Mouse (Mus musculus) midbrain, embryonic 11.5 days (tissue): ENCODE data around the gene Ulk4. TPM values are rescaled to one million over a fixed set of nuclear protein-coding genes. Genes with fewer than 3 reads are reported as not detected.
"Not testable (repeated sequence)": the region's sequence is repeated elsewhere in the genome, so short reads cannot be mapped to it uniquely, and the experiment has no call there.

Experiments used
- ATAC-seq: fragments of 200-750 bp; cut with Nextera tagmentation; 2 replicates; pipeline ENCODE4 v1.8.0; 2017; ENCODE audit warnings: moderate TSS enrichment, moderate library complexity; ENCODE audit not compliant: low FRiP score
- DNase-seq: peaks from one replicate; pipeline ENCODE4 v3.0.0; 2015; ENCODE audit warnings: low spot score; ENCODE audit errors: missing footprints
- H3K27ac ChIP-seq: fragments of 300-500 bp; sonication (generic); 2 replicates; pipeline ENCODE4 v1.5.1; 2014; ENCODE audit warnings: low read depth, low read length
- H3K27me3 ChIP-seq: fragments of 300-500 bp; sonication (generic); 2 replicates; pipeline ENCODE4 v1.6.1; 2014; ENCODE audit warnings: mild to moderate bottlenecking, low read length, moderate library complexity, mixed read lengths; ENCODE audit not compliant: control insufficient read depth, insufficient read depth
- H3K36me3 ChIP-seq: fragments of 300-500 bp; sonication (generic); 2 replicates; pipeline ENCODE4 v1.6.1; 2014; ENCODE audit warnings: mild to moderate bottlenecking, low read length, moderate library complexity, mixed read lengths; ENCODE audit not compliant: control insufficient read depth, insufficient read depth
- H3K4me1 ChIP-seq: fragments of 300-500 bp; sonication (generic); 2 replicates; pipeline ENCODE4 v1.6.1; 2014; ENCODE audit warnings: low read length; ENCODE audit not compliant: control insufficient read depth, insufficient read depth
- H3K4me2 ChIP-seq: fragments of 300-500 bp; sonication (generic); 2 replicates; pipeline ENCODE4 v1.6.1; 2014; ENCODE audit warnings: mild to moderate bottlenecking, moderate library complexity
- H3K4me3 ChIP-seq: fragments of 300-500 bp; sonication (generic); 2 replicates; pipeline ENCODE4 v1.5.1; 2014; ENCODE audit warnings: low read depth, low read length
- H3K9ac ChIP-seq: fragments of 300-500 bp; sonication (generic); 2 replicates; pipeline ENCODE4 v1.6.1; 2014; ENCODE audit warnings: low read length
- H3K9me3 ChIP-seq: fragments of 300-500 bp; sonication (generic); 2 replicates; pipeline ENCODE4 v1.6.1; 2016; ENCODE audit warnings: low read length; ENCODE audit not compliant: control insufficient read depth
- WGBS: fragments of 180-500 bp; shearing (Covaris S2); extraction: QIAGEN DNeasy Blood & Tissue Kit; methylation state at CpG from one replicate; pipeline ENCODE4 v1.1.7; 2014; 5-methylcytosine and 5-hydroxymethylcytosine counted together
- microRNA-seq: library from miRNA; unstranded; fragments of <30 nt; microRNA quantifications from one replicate; pipeline ENCODE4, GENCODE M21; 2017
- polyA plus RNA-seq: library from polyadenylated mRNA; unstranded; fragments of >200 nt; fragmentation: Nextera tagmentation; extraction: Ambion mirVana; gene quantifications from 2 replicates; pipeline ENCODE4 v1.2.1, GENCODE M21; 2014

The Ulk4 gene
- polyA plus RNA-seq, 1 experiment from 2014 or later, result 210 TPM

DNA sequence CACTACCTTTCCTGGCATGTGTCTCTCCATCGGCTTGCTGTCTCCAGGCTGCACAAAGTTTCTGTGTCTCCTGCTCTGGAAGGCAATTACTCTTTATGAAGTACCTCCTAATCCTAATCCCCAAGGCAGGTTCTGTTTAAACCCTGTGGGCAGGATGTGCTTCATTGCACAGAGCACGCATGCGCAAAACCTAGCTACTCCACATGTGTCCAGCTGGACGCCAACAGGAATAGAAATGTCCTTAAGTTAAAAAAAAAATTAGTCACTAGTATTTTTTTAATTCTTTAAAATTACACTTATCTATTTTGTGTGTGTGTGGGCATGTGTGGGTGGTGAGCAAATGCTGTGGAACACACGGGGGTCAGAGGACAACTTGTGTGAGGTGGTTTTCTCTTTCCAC lies 358.8 kb downstream of the Ulk4 start:
- no peaks in the 10 kb centered on the region for H3K9me3 ChIP-seq
- H3K36me3 ChIP-seq, result no peaks in the 10 kb centered on the region
- no peak overlapping the region for H3K4me3 ChIP-seq
- no peak overlapping the region for H3K27ac ChIP-seq
- ATAC-seq (no peak), DNase-seq (no peak)
- WGBS, result 78% methylated on average over 5 of the region's 5 CpGs
- H3K4me2 ChIP-seq, result no peak overlapping the region
- H3K27me3 ChIP-seq, result no peaks in the 10 kb centered on the region
- H3K9ac ChIP-seq, result no peak overlapping the region
- H3K4me1 ChIP-seq, result no peaks in the 10 kb centered on the region

DNA sequence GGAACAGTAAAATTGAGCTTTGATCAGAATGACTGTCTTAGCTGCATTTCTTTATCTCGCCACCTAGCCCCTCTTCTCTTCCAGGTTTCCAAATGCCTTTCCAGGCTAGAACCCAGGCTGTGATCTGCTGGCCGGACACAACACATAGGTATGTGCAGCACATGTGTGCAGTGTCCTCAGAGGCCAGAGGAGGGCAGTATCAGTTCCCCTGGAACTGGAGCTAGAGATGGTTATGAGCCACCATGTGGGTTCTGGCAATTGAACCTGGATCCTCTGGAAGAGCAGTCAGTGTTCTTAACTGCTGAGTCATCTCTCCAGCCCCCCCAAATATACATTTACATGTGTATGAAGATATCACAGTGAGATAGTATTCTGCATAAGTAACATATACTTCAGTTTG lies 359.4 kb downstream of the Ulk4 start:
- ATAC-seq, result not testable (repeated sequence)

DNA sequence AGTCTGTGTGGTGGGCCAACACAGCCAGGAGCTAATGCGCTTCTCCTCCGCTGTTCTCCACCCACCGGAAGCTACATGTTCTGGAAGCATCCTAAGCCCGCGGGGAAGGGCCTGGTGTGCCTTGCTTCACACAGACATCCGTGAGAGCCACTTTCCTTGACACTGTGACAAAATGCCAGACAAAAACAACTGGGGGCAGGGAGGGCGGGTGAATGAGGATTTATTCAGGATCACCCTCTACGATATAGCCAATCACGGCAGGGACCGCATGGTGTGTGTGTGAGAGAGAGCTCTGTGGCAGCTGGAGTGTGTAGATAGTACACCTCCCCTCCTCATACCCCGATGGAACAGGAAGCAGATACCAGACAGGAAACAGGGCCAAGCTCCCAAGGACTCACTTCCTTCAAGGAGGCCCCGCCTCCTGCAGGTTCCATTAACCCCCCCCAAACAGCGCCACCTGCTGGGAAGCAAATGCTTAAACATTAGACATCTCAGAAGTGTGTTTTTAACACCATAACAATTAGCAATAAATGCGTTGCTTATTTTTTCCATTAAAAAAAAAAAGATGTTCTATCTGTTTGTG lies 362.0 kb downstream of the Ulk4 start:
- H3K4me1 ChIP-seq, result no peaks in the 10 kb centered on the region
- H3K4me3 ChIP-seq, result no peak overlapping the region
- no peak overlapping the region for H3K27ac ChIP-seq
- H3K27me3 ChIP-seq, result no peaks in the 10 kb centered on the region
- no peak for ATAC-seq
- no peaks in the 10 kb centered on the region for H3K36me3 ChIP-seq
- H3K9ac ChIP-seq, result no peak overlapping the region
- H3K4me2 ChIP-seq, result no peak overlapping the region
- WGBS, result 87% methylated on average over 14 of the region's 14 CpGs
- DNase-seq, result no peak
- H3K9me3 ChIP-seq, result no peaks in the 10 kb centered on the region

More for the DNA sequence above, 359.4 kb downstream of the Ulk4 start:
- not testable (repeated sequence) for H3K27me3 ChIP-seq, H3K4me3 ChIP-seq, H3K9me3 ChIP-seq, H3K9ac ChIP-seq, DNase-seq, H3K36me3 ChIP-seq, H3K4me2 ChIP-seq, H3K4me1 ChIP-seq, H3K27ac ChIP-seq
- 96% methylated on average over 2 of the region's 2 CpGs for WGBS

DNA sequence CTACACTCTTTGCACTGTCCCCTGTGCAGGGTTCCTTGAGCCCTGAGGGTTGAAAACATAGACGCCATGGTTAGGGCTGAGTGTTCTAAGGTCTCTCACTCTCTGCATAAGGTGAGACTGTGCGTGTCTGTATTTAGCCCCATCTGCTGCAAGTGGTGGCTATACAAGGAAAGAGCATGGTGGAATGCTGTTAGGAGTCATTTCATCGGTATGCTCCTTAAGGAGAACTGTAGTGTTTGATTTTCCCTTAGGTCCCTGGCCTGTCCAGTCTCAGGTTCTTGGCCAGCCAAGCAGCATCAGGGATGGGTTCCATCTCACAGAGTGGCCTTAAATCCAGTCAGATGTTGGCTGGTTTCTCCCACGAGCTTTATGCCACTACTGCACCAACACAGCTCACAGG lies 362.6 kb downstream of the Ulk4 start:
- DNase-seq, result no peak
- H3K27ac ChIP-seq, result no peak overlapping the region
- no peaks in the 10 kb centered on the region for H3K4me1 ChIP-seq
- no peak overlapping the region for H3K9ac ChIP-seq
- H3K4me2 ChIP-seq, result no peak overlapping the region
- no peaks in the 10 kb centered on the region for H3K36me3 ChIP-seq
- no peaks in the 10 kb centered on the region for H3K9me3 ChIP-seq
- no peak for ATAC-seq
- H3K27me3 ChIP-seq, result no peaks in the 10 kb centered on the region
- whole genome bisulfite sequencing, result 87% methylated on average over 4 of the region's 4 CpGs
- H3K4me3 ChIP-seq, result no peak overlapping the region

DNA sequence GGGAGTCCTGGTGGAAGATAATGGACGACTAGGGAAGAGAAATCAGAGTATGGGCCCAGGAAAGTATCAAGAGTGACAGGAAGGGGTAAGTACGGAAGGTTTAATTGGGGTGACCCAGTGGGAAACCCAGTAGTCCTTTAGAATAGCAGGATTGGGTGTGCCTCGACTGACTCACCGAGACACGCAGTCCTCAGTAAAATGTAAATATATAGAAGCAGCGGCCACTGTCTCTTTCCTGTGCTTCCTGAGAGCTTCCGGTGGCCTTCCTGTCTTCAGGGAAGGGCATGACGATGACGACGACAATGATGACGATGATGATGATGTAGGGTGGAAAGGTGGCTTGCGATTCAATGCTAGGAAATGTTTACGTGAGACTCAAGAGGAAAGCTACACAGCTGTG lies 363.8 kb downstream of the Ulk4 start:
- Histone ChIP-seq H3K27me3 (no peaks in the 10 kb centered on the region), H3K4me2 (no peak overlapping the region), H3K9me3 (no peaks in the 10 kb centered on the region), H3K9ac (no peak overlapping the region), H3K27ac (no peak overlapping the region), H3K4me1 (no peaks in the 10 kb centered on the region), H3K36me3 (no peaks in the 10 kb centered on the region), H3K4me3 (no peak overlapping the region)
- no peak for ATAC-seq
- no peak for DNase-seq
- WGBS, result 85% methylated on average over 13 of the region's 13 CpGs

DNA sequence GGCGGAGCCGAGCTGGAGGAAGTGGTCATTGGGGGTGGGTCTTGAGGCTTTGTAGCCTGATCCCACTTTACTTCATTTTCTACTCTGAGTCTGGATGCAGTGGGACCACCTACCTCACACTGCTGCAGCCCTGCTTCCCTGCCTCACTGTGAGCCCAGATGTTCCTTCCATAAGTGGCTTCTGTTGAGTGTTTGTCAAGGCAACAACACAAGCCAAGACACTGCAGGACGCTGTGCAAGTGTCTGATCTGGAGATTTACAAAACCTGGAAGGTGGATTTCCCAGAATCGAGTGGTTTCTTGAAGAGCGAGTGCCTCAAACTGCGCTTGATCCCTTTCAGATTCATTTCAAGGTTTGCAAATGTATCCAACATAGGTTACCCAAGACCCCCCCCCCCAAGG lies 368.5 kb downstream of the Ulk4 start:
- Histone ChIP-seq H3K27me3 (no peaks in the 10 kb centered on the region), H3K9me3 (no peaks in the 10 kb centered on the region), H3K36me3 (no peaks in the 10 kb centered on the region), H3K9ac (no peak overlapping the region), H3K4me1 (no peaks in the 10 kb centered on the region), H3K4me2 (no peak overlapping the region), H3K27ac (no peak overlapping the region), H3K4me3 (no peak overlapping the region)
- ATAC-seq, result no peak
- DNase-seq, result no peak
- WGBS, result 83% methylated on average over 6 of the region's 6 CpGs

Small RNAs within 50 kb of the gene (microRNA-seq; reads per million reads assigned to microRNA genes)
- gene Mir7090, result 0.95 reads per million

Other genes starting within 250 kb of the Ulk4 start
- 19.2 and 20.5 TPM in 2 replicates for gene Trak1, start 20.3 kb upstream of the Ulk4 start, polyA plus RNA-seq
- 8.7 and 8.8 TPM in 2 replicates for gene Cck, start 218.5 kb upstream of the Ulk4 start, polyA plus RNA-seq